Mouse (Mus musculus): Measurements from ENCODE around the gene Slc47a1. TPM values are rescaled to one million over a fixed set of nuclear protein-coding genes. Genes with fewer than 3 reads are reported as not detected.
A peak's percentile ranks its signal among the peaks of the same experiment; 100 is the strongest.

The Slc47a1 gene
- polyA plus RNA-seq, 1 experiment: not detected

GRCm38 (mm10) chr11:61355351-61355750 is 22.8 kb downstream of the Slc47a1 start:
- Histone ChIP-seq H3K4me1 (peaks cover 6% of the 10 kb centered on the region; the same call in 1 of the 2 replicates), H3K36me3 (replicated peaks; ENCODE audit: low read length) (no peaks in the 10 kb centered on the region), H3K9me3 (no peaks in the 10 kb centered on the region), H3K4me3 (replicated peaks) (no peak overlapping the region), H3K27me3 (replicated peaks) (peaks cover 68% of the 10 kb centered on the region)
- TF ChIP-seq FLI1 (IDR thresholded peaks at IDR 0.05; ENCODE audit: low read length): no peak
- no peak for TF ChIP-seq GATA1 (IDR thresholded peaks at IDR 0.05; ENCODE audit: borderline replicate concordance, low read length)

GRCm38 (mm10) chr11:61354346-61354745 is 23.8 kb downstream of the Slc47a1 start:
- H3K9me3 ChIP-seq: no peaks in the 10 kb centered on the region
- H3K36me3 ChIP-seq (replicated peaks; ENCODE audit: low read length): no peaks in the 10 kb centered on the region
- H3K4me3 ChIP-seq (replicated peaks): no peak overlapping the region
- peaks cover 65% of the 10 kb centered on the region for H3K27me3 ChIP-seq (replicated peaks)
- peaks cover 7% of the 10 kb centered on the region; the same call in 1 of the 2 replicates for H3K4me1 ChIP-seq
- no peak for TF ChIP-seq FLI1 (IDR thresholded peaks at IDR 0.05; ENCODE audit: low read length)
- TF ChIP-seq GATA1 (IDR thresholded peaks at IDR 0.05; ENCODE audit: borderline replicate concordance, low read length): no peak

GRCm38 (mm10) chr11:61353038-61353437 is 25.1 kb downstream of the Slc47a1 start:
- TF ChIP-seq GATA1 (IDR thresholded peaks at IDR 0.05; ENCODE audit: borderline replicate concordance, low read length): no peak
- no peak for TF ChIP-seq FLI1 (IDR thresholded peaks at IDR 0.05; ENCODE audit: low read length)

GRCm38 (mm10) chr11:61352138-61352651 is 25.9 kb downstream of the Slc47a1 start:
- H3K4me3 ChIP-seq (replicated peaks): no peak overlapping the region
- TF ChIP-seq FLI1 (IDR thresholded peaks at IDR 0.05; ENCODE audit: low read length): no peak
- no peak for TF ChIP-seq GATA1 (IDR thresholded peaks at IDR 0.05; ENCODE audit: borderline replicate concordance, low read length)
- H3K4me1 ChIP-seq: peaks cover 9% of the 10 kb centered on the region; the same call in 1 of the 2 replicates
- peaks cover 66% of the 10 kb centered on the region for H3K27me3 ChIP-seq (replicated peaks)
- no peaks in the 10 kb centered on the region for H3K9me3 ChIP-seq
- H3K36me3 ChIP-seq (replicated peaks; ENCODE audit: low read length): no peaks in the 10 kb centered on the region

More at GRCm38 (mm10) chr11:61353038-61353437, 25.1 kb downstream of the Slc47a1 start:
- Histone ChIP-seq H3K4me1 (peaks cover 9% of the 10 kb centered on the region; the same call in 1 of the 2 replicates), H3K9me3 (no peaks in the 10 kb centered on the region), H3K4me3 (replicated peaks) (no peak overlapping the region), H3K27me3 (replicated peaks) (peaks cover 66% of the 10 kb centered on the region), H3K36me3 (replicated peaks; ENCODE audit: low read length) (no peaks in the 10 kb centered on the region)

GRCm38 (mm10) chr11:61349337-61349736 is 28.8 kb downstream of the Slc47a1 start:
- Histone ChIP-seq H3K9me3 (no peaks in the 10 kb centered on the region), H3K4me1 (peaks cover 9% of the 10 kb centered on the region; the same call in 1 of the 2 replicates), H3K4me3 (replicated peaks) (peak overlapping the region; percentile 67), H3K27me3 (replicated peaks) (peaks cover 69% of the 10 kb centered on the region), H3K36me3 (replicated peaks; ENCODE audit: low read length) (no peaks in the 10 kb centered on the region)
- no peak for TF ChIP-seq GATA1 (IDR thresholded peaks at IDR 0.05; ENCODE audit: borderline replicate concordance, low read length)
- TF ChIP-seq FLI1 (IDR thresholded peaks at IDR 0.05; ENCODE audit: low read length): no peak

- Histone ChIP-seq H3K27me3 (replicated peaks) (peaks cover 75% of the 10 kb centered on the region), H3K4me1 (peaks cover 14% of the 10 kb centered on the region), H3K9me3 (no peaks in the 10 kb centered on the region), H3K36me3 (replicated peaks; ENCODE audit: low read length) (no peaks in the 10 kb centered on the region), H3K4me3 (replicated peaks) (no peak overlapping the region)
- no peak for TF ChIP-seq FLI1 (IDR thresholded peaks at IDR 0.05; ENCODE audit: low read length)
- TF ChIP-seq GATA1 (IDR thresholded peaks at IDR 0.05; ENCODE audit: borderline replicate concordance, low read length): no peak
Observed at GRCm38 (mm10) chr11:61346133-61346532, 32.0 kb downstream of the Slc47a1 start.

GRCm38 (mm10) chr11:61342505-61343420 is 35.4 kb downstream of the Slc47a1 start, which contains the start of gene Slc47a2:
Gene Slc47a2 (minus strand): TSS chr11:61342860.
- Histone ChIP-seq H3K27me3 (replicated peaks) (peaks cover 84% of the 10 kb centered on the region), H3K36me3 (replicated peaks; ENCODE audit: low read length) (no peaks in the 10 kb centered on the region), H3K9me3 (no peaks in the 10 kb centered on the region), H3K4me3 (replicated peaks) (peak within 1 kb of the TSS; percentile 38), H3K4me1 (peaks cover 10% of the 10 kb centered on the region)
- TF ChIP-seq GATA1 (IDR thresholded peaks at IDR 0.05; ENCODE audit: borderline replicate concordance, low read length) (no peak), FLI1 (IDR thresholded peaks at IDR 0.05; ENCODE audit: low read length) (no peak)

GRCm38 (mm10) chr11:61341971-61342370 is 36.2 kb downstream of the Slc47a1 start:
- Histone ChIP-seq H3K9me3 (no peaks in the 10 kb centered on the region), H3K36me3 (replicated peaks; ENCODE audit: low read length) (no peaks in the 10 kb centered on the region), H3K4me1 (peaks cover 10% of the 10 kb centered on the region), H3K27me3 (replicated peaks) (peaks cover 83% of the 10 kb centered on the region), H3K4me3 (replicated peaks) (peak overlapping the region; percentile 38)
- TF ChIP-seq GATA1 (IDR thresholded peaks at IDR 0.05; ENCODE audit: borderline replicate concordance, low read length) (no peak), FLI1 (IDR thresholded peaks at IDR 0.05; ENCODE audit: low read length) (no peak)

GRCm38 (mm10) chr11:61341233-61341632 is 36.9 kb downstream of the Slc47a1 start:
- Histone ChIP-seq H3K9me3 (no peaks in the 10 kb centered on the region), H3K4me1 (peaks cover 10% of the 10 kb centered on the region), H3K36me3 (replicated peaks; ENCODE audit: low read length) (no peaks in the 10 kb centered on the region), H3K4me3 (replicated peaks) (no peak overlapping the region), H3K27me3 (replicated peaks) (peaks cover 85% of the 10 kb centered on the region)
- TF ChIP-seq GATA1 (IDR thresholded peaks at IDR 0.05; ENCODE audit: borderline replicate concordance, low read length): no peak

GRCm38 (mm10) chr11:61340374-61340773 is 37.8 kb downstream of the Slc47a1 start:
- Histone ChIP-seq H3K4me1 (peaks cover 10% of the 10 kb centered on the region), H3K4me3 (replicated peaks) (no peak overlapping the region), H3K9me3 (peaks cover 3% of the 10 kb centered on the region), H3K27me3 (replicated peaks) (peaks cover 80% of the 10 kb centered on the region), H3K36me3 (replicated peaks; ENCODE audit: low read length) (no peaks in the 10 kb centered on the region)
- no peak for TF ChIP-seq FLI1 (IDR thresholded peaks at IDR 0.05; ENCODE audit: low read length)
- no peak for TF ChIP-seq GATA1 (IDR thresholded peaks at IDR 0.05; ENCODE audit: borderline replicate concordance, low read length)
